ENCODE assay signal across 9 mouse cellular contexts in the genomic region with DNA sequence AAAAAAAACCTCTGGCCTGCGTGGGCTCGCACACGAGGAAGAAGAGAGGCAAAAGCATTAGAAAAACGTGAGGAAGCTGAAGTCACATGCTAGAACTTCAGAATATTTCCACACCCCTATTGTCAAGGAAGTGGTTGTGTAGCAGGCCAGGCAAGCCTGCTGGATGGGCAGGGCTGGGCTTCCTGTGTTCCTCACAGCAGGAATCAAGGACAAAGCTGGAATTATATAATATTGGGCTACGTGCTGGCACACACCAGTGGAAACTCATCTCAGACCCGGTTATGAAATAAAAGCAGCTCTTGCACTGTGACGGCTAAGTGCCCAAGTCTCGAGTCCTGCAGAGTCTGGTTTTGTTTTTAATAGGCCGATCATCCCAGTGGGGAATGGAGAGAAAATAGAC. TPM values are rescaled to one million over a fixed set of nuclear protein-coding genes. Genes with fewer than 3 reads are reported as not detected.
DNase-seq lines count a peak whose midpoint lies in the region; ATAC-seq and TF ChIP-seq lines count a peak whose summit lies in the region.
"Had no signal": no experiment of that assay in that cellular context is flagged by ENCODE, and none has a peak within 500 bp of the region (broad histone marks: within the 10 kb centered on the region; RNA-seq: fewer than 3 reads in every experiment).

No protein-coding gene starts in this region.

- peak overlapping the region; percentile 88 for H3K27ac ChIP-seq in heart, adult 2 months
- H3K27ac ChIP-seq in bone marrow macrophage, adult 2 months (ENCODE audit: insufficient read depth, low read depth, low read length): peak overlapping the region; percentile 41
- H3K27ac ChIP-seq in midbrain, embryonic 14.5 days (replicated peaks; ENCODE audit: low read depth, low read length): no peak overlapping the region
- H3K27ac ChIP-seq: forebrain, embryonic 13.5 days had no signal

- no peak overlapping the region for H3K4me3 ChIP-seq in heart, adult 2 months
- no peak overlapping the region for H3K4me3 ChIP-seq in bone marrow macrophage, adult 2 months (ENCODE audit: insufficient read depth, low read length)
- no peak overlapping the region for H3K4me3 ChIP-seq in midbrain, embryonic 14.5 days (replicated peaks; ENCODE audit: low read depth, low read length)
- H3K4me3 ChIP-seq: forebrain, embryonic 13.5 days had no signal

- H3K27me3 ChIP-seq in heart, adult 2 months (ENCODE audit: control insufficient read depth, insufficient read depth, low read length): no peaks in the 10 kb centered on the region
- no peaks in the 10 kb centered on the region for H3K27me3 ChIP-seq in midbrain, embryonic 14.5 days (ENCODE audit: control insufficient read depth, insufficient read depth, low read length)
- H3K27me3 ChIP-seq: forebrain, embryonic 13.5 days had no signal

- no peaks in the 10 kb centered on the region for H3K9me3 ChIP-seq in midbrain, embryonic 14.5 days (ENCODE audit: control insufficient read depth, low read length)
- H3K9me3 ChIP-seq: forebrain, embryonic 13.5 days had no signal

- no peaks in the 10 kb centered on the region for H3K79me2 ChIP-seq in heart, adult 2 months (replicated peaks; ENCODE audit: control insufficient read depth, insufficient read depth, low read length)

- H3K4me2 ChIP-seq in midbrain, embryonic 14.5 days (ENCODE audit: low read length): no peak overlapping the region
- H3K4me2 ChIP-seq: forebrain, embryonic 13.5 days had no signal

- H3K4me1 ChIP-seq in heart, adult 2 months (ENCODE audit: control insufficient read depth, insufficient read depth, low read length): peaks cover 33% of the 10 kb centered on the region
- peaks cover 48% of the 10 kb centered on the region for H3K4me1 ChIP-seq in bone marrow macrophage, adult 2 months (ENCODE audit: control insufficient read depth, insufficient read depth, low read length)
- no peaks in the 10 kb centered on the region for H3K4me1 ChIP-seq in midbrain, embryonic 14.5 days (ENCODE audit: control insufficient read depth, insufficient read depth, low read length)

- H3K9ac ChIP-seq in heart, adult 2 months (ENCODE audit: low read depth, low read length): no peak overlapping the region; the same call in 1 of the 2 replicates
- H3K9ac ChIP-seq in midbrain, embryonic 14.5 days (replicated peaks; ENCODE audit: low read length): no peak overlapping the region
- H3K9ac ChIP-seq: forebrain, embryonic 13.5 days had no signal

- TF ChIP-seq POLR2A in heart, adult 2 months (IDR thresholded peaks at IDR 0.05; ENCODE audit: insufficient read depth, low read depth, low read length): peak; percentile 76; the same call in 1 of the 2 replicates
- no peak for TF ChIP-seq POLR2A in bone marrow macrophage, adult 2 months (IDR thresholded peaks at IDR 0.05; ENCODE audit: borderline replicate concordance, low read depth, low read length)

- DNase-seq in heart, adult 2 months: peak; percentile 70 to 85
- no peak for DNase-seq in heart, postnatal 4 days
- peak; percentile 63 to 65 for DNase-seq in heart, postnatal 10 days
- peak; percentile 93 for DNase-seq in lung, postnatal 25 days (ENCODE audit: low spot score)
- DNase-seq in right cerebral cortex, postnatal 36 days (ENCODE audit: low spot score in 2 of 2): no peak
- no peak for DNase-seq in urinary bladder, postnatal 10 days (ENCODE audit: low spot score)
- DNase-seq in midbrain, embryonic 14.5 days: no peak

- WGBS in heart, adult 2 months: 7% methylated on average over 9 of the region's 9 CpGs
- WGBS in midbrain, embryonic 14.5 days: 73% methylated on average over 9 of the region's 9 CpGs

- peak; percentile 100 for TF ChIP-seq EP300 in heart, adult 2 months (IDR thresholded peaks at IDR 0.05; ENCODE audit: insufficient read depth, low read depth, low read length)

- peaks cover 4% of the 10 kb centered on the region for H3K36me3 ChIP-seq in heart, adult 2 months (ENCODE audit: control insufficient read depth, insufficient read depth, low read length)
- H3K36me3 ChIP-seq in midbrain, embryonic 14.5 days (ENCODE audit: control insufficient read depth, insufficient read depth, low read length): no peaks in the 10 kb centered on the region

- no peak for TF ChIP-seq CTCF in heart, adult 2 months (IDR thresholded peaks at IDR 0.05)
- no peak for TF ChIP-seq CTCF in bone marrow macrophage, adult 2 months (IDR thresholded peaks at IDR 0.05; ENCODE audit: low read depth, low read length)

- no peak for ATAC-seq in midbrain, embryonic 14.5 days (ENCODE audit: low FRiP score, low TSS enrichment)
- ATAC-seq: forebrain, embryonic 13.5 days had no signal

- intact Hi-C loops in heart, adult 2 months (cut with DNase I): no loop called here
- intact Hi-C loops in heart, postnatal 10 days (cut with DNase I): no loop called here

RNA-seq across cellular contexts. Expression of a gene that starts 13.4 kb away (rescaled TPM):
- total RNA-seq in heart, adult 2 months (2021): 10 to 100 TPM; 15.6 to 37.0 TPM
- polyA plus RNA-seq in heart, adult 2 months (2012; rRNA removed): 30.9 and 33.1 TPM in 2 replicates
- total RNA-seq in heart, postnatal 4 days (2021): 10 to 100 TPM; 39.7 to 42.5 TPM
- polyA plus RNA-seq in bone marrow macrophage, adult 2 months (2012; ENCODE audit: insufficient read depth, insufficient read length, missing spikeins): 40.6 and 46.7 TPM in 2 replicates
- total RNA-seq in heart, postnatal 10 days (2021): 10 to 100 TPM; 18.7 to 25.9 TPM
- 3.3 and 4.0 TPM in 2 replicates for polyA plus RNA-seq in midbrain, embryonic 14.5 days (2014; fragmentation: Nextera tagmentation; extraction: Ambion mirVana)

RNA-seq across cellular contexts. Expression of a gene that starts 15.0 kb away (rescaled TPM):
- 100 to 1,000 TPM; 133 to 148 TPM for total RNA-seq in heart, adult 2 months (2021)
- 138 and 144 TPM in 2 replicates for polyA plus RNA-seq in heart, adult 2 months (2012; rRNA removed)
- 100 to 1,000 TPM in 1 of 2 experiments, 10 to 100 TPM in 1; 97.8 to 105 TPM for total RNA-seq in heart, postnatal 4 days (2021)
- 52.7 and 69.3 TPM in 2 replicates for polyA plus RNA-seq in bone marrow macrophage, adult 2 months (2012; ENCODE audit: insufficient read depth, insufficient read length, missing spikeins)
- total RNA-seq in heart, postnatal 10 days (2021): 100 to 1,000 TPM; 114 to 124 TPM
- polyA plus RNA-seq in midbrain, embryonic 14.5 days (2014; fragmentation: Nextera tagmentation; extraction: Ambion mirVana): 59.9 and 74.0 TPM in 2 replicates

RNA-seq across cellular contexts. Expression of a gene that starts 30.0 kb away (rescaled TPM):
- 10 to 100 TPM; 83.0 to 90.1 TPM for total RNA-seq in heart, adult 2 months (2021)
- polyA plus RNA-seq in heart, adult 2 months (2012; rRNA removed): 108 and 134 TPM in 2 replicates
- 100 to 1,000 TPM; 908 to 913 TPM for total RNA-seq in heart, postnatal 4 days (2021)
- 481 and 519 TPM in 2 replicates for polyA plus RNA-seq in bone marrow macrophage, adult 2 months (2012; ENCODE audit: insufficient read depth, insufficient read length, missing spikeins)
- total RNA-seq in heart, postnatal 10 days (2021): 100 to 1,000 TPM; 358 to 363 TPM
- 1,880 and 2,054 TPM in 2 replicates for polyA plus RNA-seq in midbrain, embryonic 14.5 days (2014; fragmentation: Nextera tagmentation; extraction: Ambion mirVana)

RNA-seq across cellular contexts. Expression of a gene that starts 33.2 kb away (rescaled TPM):
- total RNA-seq in heart, adult 2 months (2021): 10 to 100 TPM; 13.2 to 13.3 TPM
- polyA plus RNA-seq in heart, adult 2 months (2012; rRNA removed): 4.2 and 8.3 TPM in 2 replicates
- total RNA-seq in heart, postnatal 4 days (2021): 10 to 100 TPM; 37.9 to 40.6 TPM
- 16.1 and 17.7 TPM in 2 replicates for polyA plus RNA-seq in bone marrow macrophage, adult 2 months (2012; ENCODE audit: insufficient read depth, insufficient read length, missing spikeins)
- total RNA-seq in heart, postnatal 10 days (2021): 10 to 100 TPM; 20.4 to 22.1 TPM
- polyA plus RNA-seq in midbrain, embryonic 14.5 days (2014; fragmentation: Nextera tagmentation; extraction: Ambion mirVana): 7.3 and 8.2 TPM in 2 replicates

RNA-seq across cellular contexts. Expression of a gene that starts 53.0 kb away (rescaled TPM):
- 1 to 10 TPM; 1.8 TPM for total RNA-seq in heart, adult 2 months (2021)
- polyA plus RNA-seq in heart, adult 2 months (2012; rRNA removed): 5.3 and 5.6 TPM in 2 replicates
- 10 to 100 TPM; 26.3 to 32.2 TPM for total RNA-seq in heart, postnatal 4 days (2021)
- 31.7 and 33.1 TPM in 2 replicates for polyA plus RNA-seq in bone marrow macrophage, adult 2 months (2012; ENCODE audit: insufficient read depth, insufficient read length, missing spikeins)
- total RNA-seq in heart, postnatal 10 days (2021): 10 to 100 TPM; 12.6 to 13.5 TPM
- polyA plus RNA-seq in midbrain, embryonic 14.5 days (2014; fragmentation: Nextera tagmentation; extraction: Ambion mirVana): 14.5 and 20.2 TPM in 2 replicates

Comparison
In these comparisons a context has a peak if more than half of its experiments do, and no peak if none do; other contexts are left out.
1. DNase-seq: peak in heart, adult 2 months (2 of 2), heart, postnatal 10 days (2 of 2) and lung, postnatal 25 days (single experiment); none in heart, postnatal 4 days (single experiment), right cerebral cortex, postnatal 36 days (0 of 2), urinary bladder, postnatal 10 days (single experiment) and midbrain, embryonic 14.5 days (single experiment).